Mouse (Mus musculus) embryonic facial prominence, embryonic 15.5 days (tissue): ENCODE measurements at regions not wholly inside any gene's neighbourhood (a gene's known extent, or its start where the extent isn't known, plus 50 kb on each side); places are given as distances from the start of the nearest gene placed in this dataset.

Experiments used
- ATAC-seq: fragments of 200-750 bp; cut with Nextera tagmentation; 2 replicates; pipeline ENCODE4 v1.8.0; 2017; ENCODE audit warnings: low read depth, moderate TSS enrichment; ENCODE audit not compliant: insufficient number of reproducible peaks, low FRiP score, low TSS enrichment
- H3K27ac ChIP-seq: fragments of 300-500 bp; sonication (generic); replicated peaks from 2 replicates; pipeline ENCODE4 v1.5.1; 2015; ENCODE audit warnings: mild to moderate bottlenecking, inconsistent platforms
- H3K27me3 ChIP-seq: fragments of 300-500 bp; sonication (generic); 2 replicates; pipeline ENCODE4 v1.6.1; 2015; ENCODE audit warnings: inconsistent platforms
- H3K36me3 ChIP-seq: fragments of 300-500 bp; sonication (generic); 2 replicates; pipeline ENCODE4 v1.6.1; 2015; ENCODE audit warnings: mild to moderate bottlenecking, inconsistent platforms
- H3K4me1 ChIP-seq: fragments of 300-500 bp; sonication (generic); 2 replicates; pipeline ENCODE4 v1.6.1; 2015; ENCODE audit warnings: inconsistent platforms
- H3K4me2 ChIP-seq: fragments of 300-500 bp; sonication (generic); replicated peaks from 2 replicates; pipeline ENCODE4 v1.6.1; 2015; ENCODE audit warnings: mild to moderate bottlenecking, inconsistent platforms
- H3K4me3 ChIP-seq: fragments of 300-500 bp; sonication (generic); replicated peaks from 2 replicates; pipeline ENCODE4 v1.5.1; 2015; ENCODE audit warnings: mild to moderate bottlenecking, inconsistent platforms
- H3K9ac ChIP-seq: fragments of 300-500 bp; sonication (generic); 2 replicates; pipeline ENCODE4 v1.6.1; 2015; ENCODE audit warnings: inconsistent platforms
- H3K9me3 ChIP-seq: fragments of 300-500 bp; sonication (generic); replicated peaks from 2 replicates; pipeline ENCODE4 v1.6.1; 2016; ENCODE audit warnings: inconsistent platforms
- WGBS: fragments of 180-500 bp; shearing (Covaris S2); methylation state at CpG from one replicate; pipeline ENCODE4 v1.1.7; 2015; 5-methylcytosine and 5-hydroxymethylcytosine counted together

DNA sequence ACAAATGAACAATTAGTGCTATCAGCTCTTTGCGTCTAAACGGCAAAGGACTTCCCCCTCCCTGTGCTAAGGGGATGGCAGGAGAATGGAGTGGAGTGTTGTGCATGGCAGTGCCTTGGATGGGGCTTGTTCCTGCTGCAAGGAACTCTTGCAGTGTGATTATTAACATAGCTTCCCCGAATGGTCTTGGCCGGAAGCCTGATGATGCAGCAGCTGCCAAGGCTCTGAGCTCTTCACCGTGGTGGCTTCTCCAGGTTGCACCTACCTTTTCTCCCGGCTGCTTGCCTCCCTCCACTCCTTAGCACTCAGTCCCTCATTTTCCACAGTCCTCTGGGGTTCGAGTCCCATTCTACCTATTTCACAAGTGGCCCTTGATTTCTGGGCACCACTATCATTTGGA is 76.8 kb upstream of the 4931429L15Rik start:
- H3K9me3 ChIP-seq, result no peaks in the 10 kb centered on the region
- 78% methylated on average over 7 of the region's 7 CpGs for WGBS
- H3K27ac ChIP-seq, result no peak overlapping the region
- no peak overlapping the region for H3K4me3 ChIP-seq
- H3K4me2 ChIP-seq, result no peak overlapping the region
- no peaks in the 10 kb centered on the region for H3K36me3 ChIP-seq
- H3K9ac ChIP-seq, result no peak overlapping the region
- no peak for ATAC-seq
- H3K27me3 ChIP-seq, result peaks cover 22% of the 10 kb centered on the region
- peaks cover 5% of the 10 kb centered on the region for H3K4me1 ChIP-seq

DNA sequence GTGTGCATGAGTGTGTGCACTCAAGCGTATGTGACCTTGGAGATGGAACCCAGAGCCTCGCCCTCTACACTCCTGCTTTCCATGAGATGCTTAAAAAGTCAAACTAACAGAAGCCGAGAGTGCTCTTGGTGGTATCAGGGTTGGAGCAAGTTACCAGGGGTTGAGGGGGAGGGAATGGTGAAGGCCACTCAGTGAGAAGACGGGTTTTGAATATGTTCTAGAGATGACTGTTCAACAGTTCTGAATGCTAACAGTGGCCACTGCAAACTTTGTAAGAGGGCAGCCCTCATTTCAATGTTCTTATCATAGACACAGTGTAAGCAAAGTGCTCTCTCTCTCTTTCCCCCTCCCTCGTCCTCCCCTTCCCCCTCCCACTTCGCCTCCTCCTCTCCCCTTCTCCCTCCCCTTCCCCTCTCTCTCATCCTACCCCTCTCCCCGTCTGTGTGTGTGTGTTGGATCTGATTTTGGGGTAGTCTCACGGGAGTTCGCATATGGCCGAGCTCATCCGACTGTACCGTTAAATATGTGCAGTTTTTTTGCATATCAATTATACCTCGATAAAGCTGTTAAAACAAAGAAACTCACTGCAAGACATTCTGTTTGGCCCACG is 75.5 kb upstream of the 4931429L15Rik start:
- H3K4me3 ChIP-seq, result no peak overlapping the region
- H3K36me3 ChIP-seq, result no peaks in the 10 kb centered on the region
- no peak overlapping the region for H3K9ac ChIP-seq
- H3K27me3 ChIP-seq, result peaks cover 22% of the 10 kb centered on the region
- peaks cover 5% of the 10 kb centered on the region for H3K4me1 ChIP-seq
- no peak overlapping the region for H3K27ac ChIP-seq
- H3K9me3 ChIP-seq, result no peaks in the 10 kb centered on the region
- no peak overlapping the region for H3K4me2 ChIP-seq
- ATAC-seq, result no peak
- WGBS, result 46% methylated on average over 14 of the region's 14 CpGs

DNA sequence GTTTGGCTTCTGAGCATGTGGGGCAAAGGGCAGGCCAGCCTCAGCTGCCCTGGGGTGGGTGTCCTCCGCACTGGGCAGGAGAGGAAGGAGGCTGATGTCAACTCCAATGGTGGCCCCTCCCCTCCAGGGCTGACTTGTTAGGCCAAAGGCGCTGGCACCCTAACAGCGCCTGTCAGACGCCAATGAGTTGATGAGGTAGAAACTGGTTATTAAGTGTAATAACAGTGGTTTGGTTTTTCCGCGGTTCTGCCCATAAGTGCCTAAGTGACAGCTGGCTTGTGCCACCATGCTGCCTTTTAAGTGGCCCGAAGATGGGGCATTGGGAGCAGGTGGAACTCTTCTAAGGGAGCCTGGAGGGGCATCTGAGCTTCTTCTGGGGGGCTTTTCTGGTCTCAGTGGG is 74.5 kb upstream of the 4931429L15Rik start:
- Histone ChIP-seq H3K4me1 (peaks cover 10% of the 10 kb centered on the region), H3K36me3 (no peaks in the 10 kb centered on the region), H3K27me3 (peaks cover 22% of the 10 kb centered on the region), H3K9me3 (no peaks in the 10 kb centered on the region), H3K4me3 (no peak overlapping the region), H3K4me2 (no peak overlapping the region), H3K27ac (no peak overlapping the region), H3K9ac (no peak overlapping the region)
- WGBS, result 62% methylated on average over 7 of the region's 7 CpGs
- no peak for ATAC-seq

DNA sequence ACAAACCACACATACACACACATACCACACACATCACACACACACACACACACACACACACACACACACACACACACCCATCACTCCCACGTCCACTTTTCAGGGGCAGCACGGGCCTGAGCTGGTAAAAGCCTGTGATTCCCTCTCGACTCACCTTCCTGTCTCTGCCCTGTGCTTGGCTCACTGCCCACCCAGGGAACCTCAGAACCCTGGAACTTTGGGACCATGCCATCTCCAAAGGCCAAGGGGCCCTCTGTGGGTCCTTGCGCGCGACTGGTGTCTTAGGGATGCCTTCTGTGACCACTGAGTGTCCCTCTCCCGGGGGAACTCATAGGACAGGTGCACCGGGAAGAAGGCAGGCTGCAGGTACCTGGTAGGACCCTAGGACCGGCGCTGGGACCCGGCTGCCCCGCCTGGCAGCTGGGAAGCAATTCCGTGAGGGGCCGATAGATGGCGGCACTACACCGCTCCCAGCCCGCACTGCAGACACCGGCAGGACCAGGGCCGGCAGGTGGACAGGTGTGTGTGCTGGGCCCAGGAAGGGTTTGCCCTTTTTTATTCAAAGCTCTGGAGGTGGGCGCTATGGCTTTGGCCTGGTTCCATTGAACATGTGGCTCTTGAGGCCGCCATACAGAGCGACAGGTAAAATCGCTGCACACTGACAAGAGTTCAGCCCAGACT is 73.0 kb upstream of the 4931429L15Rik start:
- H3K4me1 ChIP-seq, result peaks cover 18% of the 10 kb centered on the region
- H3K9me3 ChIP-seq, result no peaks in the 10 kb centered on the region
- peaks cover 22% of the 10 kb centered on the region for H3K27me3 ChIP-seq
- no peak for ATAC-seq
- 7% methylated on average over 23 of the region's 23 CpGs for WGBS
- H3K36me3 ChIP-seq, result no peaks in the 10 kb centered on the region
- no peak overlapping the region for H3K27ac ChIP-seq
- H3K4me2 ChIP-seq, result no peak overlapping the region
- H3K9ac ChIP-seq, result no peak overlapping the region
- H3K4me3 ChIP-seq, result no peak overlapping the region

DNA sequence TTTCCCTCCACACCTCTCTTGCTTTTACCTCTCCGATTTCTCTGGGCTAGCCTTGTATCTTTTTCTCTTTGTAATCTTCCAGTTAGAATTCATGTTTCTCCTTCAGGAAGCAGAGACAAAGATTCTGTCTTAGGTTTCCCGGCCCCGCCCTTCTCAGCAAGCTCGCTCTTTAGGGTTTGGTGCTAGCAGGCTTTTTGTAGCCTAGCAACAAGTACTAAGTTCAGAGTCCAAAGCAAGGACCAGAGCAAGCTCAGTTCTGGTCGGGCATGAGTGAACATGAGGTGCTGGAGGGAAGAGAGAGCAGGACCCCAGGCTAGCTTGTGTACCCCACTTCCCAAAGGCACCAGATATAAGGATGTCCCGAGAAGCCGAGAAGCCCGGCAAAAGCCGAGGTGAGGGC is 70.0 kb upstream of the 4931429L15Rik start:
- Histone ChIP-seq H3K9ac (0 out of 2 replicates have a peak overlapping the region, but pooled peaks have one; percentile 21), H3K4me2 (peak overlapping the region; percentile 58), H3K4me1 (peaks cover 18% of the 10 kb centered on the region), H3K36me3 (no peaks in the 10 kb centered on the region), H3K9me3 (no peaks in the 10 kb centered on the region), H3K4me3 (peak overlapping the region; percentile 43), H3K27me3 (peaks cover 20% of the 10 kb centered on the region), H3K27ac (no peak overlapping the region)
- WGBS, result 5% methylated on average over 9 of the region's 9 CpGs
- ATAC-seq, result no peak

DNA sequence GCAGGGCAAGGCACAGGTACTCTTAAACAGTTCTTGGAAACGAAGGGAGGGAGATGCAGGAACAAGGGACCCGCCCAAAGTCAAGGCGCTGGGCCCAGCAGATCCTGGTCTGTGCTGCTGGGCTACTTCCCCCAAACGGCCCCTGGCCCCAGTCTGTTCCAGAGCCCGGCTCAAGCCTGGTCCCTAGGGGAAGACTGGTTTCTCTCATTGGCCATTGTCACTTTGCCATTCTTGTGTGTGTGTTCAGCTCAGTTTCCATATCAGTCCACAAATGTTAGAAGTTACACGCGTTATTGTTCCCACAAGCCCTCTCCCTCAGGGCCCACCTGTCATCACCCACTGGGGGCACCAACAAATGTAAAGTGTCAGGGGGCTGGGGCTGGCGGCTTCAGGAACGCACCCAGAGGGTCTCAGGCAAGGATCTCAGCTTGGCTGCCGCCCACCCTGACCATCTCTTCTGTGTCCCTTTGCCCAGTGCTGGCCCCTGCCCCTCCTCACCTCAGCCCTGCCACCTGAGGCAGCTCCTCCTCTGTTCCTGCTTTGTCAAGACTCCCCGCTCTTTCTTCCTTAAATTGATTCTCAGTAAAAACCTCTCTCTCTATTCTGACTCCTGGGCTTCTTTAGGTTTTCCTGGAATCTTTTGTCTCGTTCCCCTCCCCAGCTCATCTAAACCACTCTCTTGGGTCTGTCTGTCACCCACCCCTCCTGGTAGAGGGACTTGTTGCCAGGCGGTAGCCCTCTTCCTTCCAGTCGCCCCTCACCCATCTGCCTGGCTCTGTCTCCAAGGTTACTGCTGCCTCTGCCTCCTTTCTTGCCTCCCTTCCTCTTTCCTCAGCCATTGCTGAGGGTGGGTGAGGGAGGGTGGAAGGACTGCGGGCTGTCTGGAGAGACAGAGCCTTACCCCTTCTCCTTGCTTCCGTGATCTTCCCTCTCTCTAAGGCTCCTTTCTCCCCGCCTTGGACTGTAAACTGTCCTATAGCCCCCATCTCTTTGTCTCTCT is 69.2 kb upstream of the 4931429L15Rik start:
- Histone ChIP-seq H3K27ac (no peak overlapping the region), H3K4me3 (peak overlapping the region; percentile 43), H3K4me2 (peak overlapping the region; percentile 58), H3K9ac (0 out of 2 replicates have a peak overlapping the region, but pooled peaks have one; percentile 21), H3K4me1 (peaks cover 18% of the 10 kb centered on the region), H3K9me3 (no peaks in the 10 kb centered on the region), H3K36me3 (no peaks in the 10 kb centered on the region), H3K27me3 (peaks cover 13% of the 10 kb centered on the region)
- ATAC-seq, result no peak; the same call in 1 of the 2 replicates
- 23% methylated on average over 17 of the region's 17 CpGs for WGBS

DNA sequence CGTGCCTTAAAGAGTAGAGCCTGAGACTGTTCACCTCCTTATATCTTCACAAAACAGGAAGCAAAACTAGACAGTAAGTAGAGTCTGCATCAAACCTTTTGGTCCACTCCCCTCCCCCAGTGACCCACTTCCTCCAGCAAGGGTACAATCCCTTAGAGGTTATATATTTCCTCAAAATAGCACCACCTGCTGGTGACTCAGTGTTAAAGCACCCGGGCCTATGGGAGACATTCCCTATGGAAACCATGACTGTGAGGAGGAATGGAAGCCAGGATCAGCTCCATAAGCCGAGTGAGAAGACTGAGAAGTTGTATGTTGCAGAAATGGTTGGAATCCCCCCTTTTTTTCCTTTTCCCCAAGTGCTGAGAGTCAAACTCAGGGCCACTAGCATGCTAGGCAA is 66.5 kb upstream of the 4931429L15Rik start:
- ATAC-seq, result no peak
- Histone ChIP-seq H3K9ac (no peak overlapping the region), H3K4me1 (peaks cover 13% of the 10 kb centered on the region), H3K27me3 (no peaks in the 10 kb centered on the region), H3K9me3 (no peaks in the 10 kb centered on the region), H3K4me2 (no peak overlapping the region), H3K4me3 (no peak overlapping the region), H3K36me3 (no peaks in the 10 kb centered on the region), H3K27ac (no peak overlapping the region)
- 87% methylated on average over 3 of the region's 3 CpGs for WGBS

DNA sequence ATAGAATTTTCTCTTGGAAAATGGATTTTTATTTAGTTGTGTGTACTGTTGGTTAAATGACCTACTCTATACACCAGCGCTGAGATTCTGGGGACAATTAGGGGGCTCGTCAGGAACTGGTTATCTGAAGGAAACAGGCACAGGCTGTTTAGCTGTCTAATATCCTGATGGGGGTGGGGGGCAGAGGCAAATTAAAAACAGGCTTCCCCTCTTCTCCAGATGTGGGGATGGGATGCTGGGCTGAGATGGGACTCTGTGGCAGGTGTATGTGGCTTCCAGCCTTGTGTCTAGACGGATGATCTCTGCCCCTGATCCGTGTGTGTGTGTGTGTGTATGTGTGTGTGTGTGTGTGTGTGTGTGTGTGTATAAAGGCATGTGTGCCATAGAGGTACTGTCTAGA is 61.6 kb upstream of the 4931429L15Rik start:
- Histone ChIP-seq H3K27ac (no peak overlapping the region), H3K4me3 (no peak overlapping the region), H3K4me2 (no peak overlapping the region), H3K36me3 (no peaks in the 10 kb centered on the region), H3K27me3 (no peaks in the 10 kb centered on the region), H3K9me3 (no peaks in the 10 kb centered on the region), H3K4me1 (peaks cover 12% of the 10 kb centered on the region; the same call in 1 of the 2 replicates), H3K9ac (no peak overlapping the region)
- no peak for ATAC-seq
- 23% methylated on average over 4 of the region's 4 CpGs for WGBS

DNA sequence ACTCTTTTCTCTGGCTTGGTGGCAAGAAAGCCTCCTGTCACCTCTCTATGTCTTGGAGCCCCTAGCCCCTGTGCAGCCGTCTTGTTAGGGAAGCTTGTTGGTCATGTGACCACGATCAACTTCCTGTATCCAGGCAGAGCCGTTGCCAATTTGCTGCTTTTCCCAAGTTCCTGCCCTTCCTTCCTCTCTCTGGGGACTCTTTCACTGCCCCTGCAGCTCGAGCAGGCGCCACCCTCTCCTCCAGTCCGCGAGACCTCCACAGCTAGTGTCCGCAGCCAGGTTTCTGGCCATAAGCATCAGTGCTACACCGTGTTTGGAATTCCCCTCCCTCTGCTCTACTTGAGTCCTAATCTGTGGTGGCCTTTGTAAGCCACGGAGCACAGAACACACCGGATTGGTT is 59.7 kb upstream of the 4931429L15Rik start:
- Histone ChIP-seq H3K27me3 (no peaks in the 10 kb centered on the region), H3K4me2 (no peak overlapping the region), H3K27ac (no peak overlapping the region), H3K4me1 (peaks cover 12% of the 10 kb centered on the region; the same call in 1 of the 2 replicates), H3K9me3 (no peaks in the 10 kb centered on the region), H3K4me3 (no peak overlapping the region), H3K9ac (no peak overlapping the region), H3K36me3 (no peaks in the 10 kb centered on the region)
- 61% methylated on average over 11 of the region's 11 CpGs for WGBS
- ATAC-seq, result no peak

DNA sequence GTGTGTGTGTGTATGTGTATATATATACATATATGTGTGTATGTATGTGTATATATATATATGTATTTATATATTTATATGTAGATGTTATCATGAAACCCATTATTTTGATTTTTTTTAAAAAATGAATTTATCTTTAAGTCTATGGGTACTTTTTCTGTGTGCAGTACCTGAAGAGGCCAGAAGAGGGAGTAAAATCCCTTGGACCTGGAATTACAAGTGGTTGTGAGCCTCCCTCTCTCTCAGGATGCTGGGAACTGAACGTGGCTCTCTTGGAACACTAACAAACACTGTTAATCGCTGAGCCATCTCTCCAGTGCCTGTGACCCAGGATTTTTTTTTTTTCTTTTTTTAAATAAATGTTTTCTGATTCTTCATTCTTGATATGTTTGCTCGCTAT is 58.6 kb upstream of the 4931429L15Rik start:
- H3K9ac ChIP-seq, result no peak overlapping the region
- peaks cover 12% of the 10 kb centered on the region; the same call in 1 of the 2 replicates for H3K4me1 ChIP-seq
- H3K4me3 ChIP-seq, result no peak overlapping the region
- no peak overlapping the region for H3K27ac ChIP-seq
- H3K9me3 ChIP-seq, result no peaks in the 10 kb centered on the region
- no peak overlapping the region for H3K4me2 ChIP-seq
- ATAC-seq, result no peak
- WGBS, result 81% methylated on average over 3 of the region's 3 CpGs
- H3K36me3 ChIP-seq, result no peaks in the 10 kb centered on the region
- H3K27me3 ChIP-seq, result no peaks in the 10 kb centered on the region
